Mouse (Mus musculus): ENCODE results near the gene Btnl4. TPM values are rescaled to one million over a fixed set of nuclear protein-coding genes. Genes with fewer than 3 reads are reported as not detected.
A peak's percentile ranks its signal among the peaks of the same experiment; 100 is the strongest.

The Btnl4 gene
- total RNA-seq, 2 experiments from 2014 or later, result not detected

- ATAC-seq (replicated peaks; ENCODE audit: poor library complexity), result no peak
These were observed 38.5 kb downstream of the Btnl4 start for GRCm38 (mm10) chr17:34438588-34438987.

- peak; percentile 49 for ATAC-seq (replicated peaks; ENCODE audit: poor library complexity)
These were observed 39.5 kb downstream of the Btnl4 start for GRCm38 (mm10) chr17:34437606-34438005.

- peak; percentile 77 for ATAC-seq (replicated peaks; ENCODE audit: poor library complexity)
These were observed 40.0 kb downstream of the Btnl4 start for GRCm38 (mm10) chr17:34437120-34437519.

- ATAC-seq (replicated peaks; ENCODE audit: poor library complexity), result no peak
These were observed 49.5 kb downstream of the Btnl4 start for GRCm38 (mm10) chr17:34427597-34427996.

GRCm38 (mm10) chr17:34420014-34420413 lies 57.1 kb downstream of the Btnl4 start:
- peak; percentile 80 for ATAC-seq (replicated peaks; ENCODE audit: poor library complexity)

Other genes with a start within 250 kb of the Btnl4 start
- 6.6 and 13.1 TPM in 2 replicates for gene H2-Ob, start 238.4 kb downstream of the Btnl4 start, total RNA-seq (2015)
- gene H2-Ob, start 238.4 kb downstream of the Btnl4 start, total RNA-seq (2017), result 3.7 and 8.6 TPM in 2 replicates
- gene H2-Ab1, start 219.6 kb downstream of the Btnl4 start, total RNA-seq (2015), result 50.0 and 61.3 TPM in 2 replicates
- 45.2 and 81.5 TPM in 2 replicates for gene H2-Ab1, start 219.6 kb downstream of the Btnl4 start, total RNA-seq (2017)
- 30.1 and 37.9 TPM in 2 replicates for gene H2-Aa, start 189.5 kb downstream of the Btnl4 start, total RNA-seq (2015)
- 10.3 and 24.6 TPM in 2 replicates for gene H2-Aa, start 189.5 kb downstream of the Btnl4 start, total RNA-seq (2017)
- gene H2-Eb1, start 171.5 kb downstream of the Btnl4 start, total RNA-seq (2015), result 5.0 and 5.6 TPM in 2 replicates
- 11.2 and 17.2 TPM in 2 replicates for gene H2-Eb1, start 171.5 kb downstream of the Btnl4 start, total RNA-seq (2017)
- gene H2-Eb2, start 151.7 kb downstream of the Btnl4 start, total RNA-seq (2015), result 0.02 TPM in 1 of 2 replicates, not detected in the other
- not detected in 2 replicates for gene H2-Eb2, start 151.7 kb downstream of the Btnl4 start, total RNA-seq (2017)
- gene Btnl2, start 122.5 kb downstream of the Btnl4 start, total RNA-seq (2015), result not detected in 2 replicates
- gene Btnl2, start 122.5 kb downstream of the Btnl4 start, total RNA-seq (2017), result not detected in 2 replicates
- not detected in 2 replicates for gene Btnl1, start 100.2 kb downstream of the Btnl4 start, total RNA-seq (2015)
- gene Btnl1, start 100.2 kb downstream of the Btnl4 start, total RNA-seq (2017), result not detected in 2 replicates
- 1.7 and 4.5 TPM in 2 replicates for gene BC051142, start 78.5 kb downstream of the Btnl4 start, total RNA-seq (2015)
- gene BC051142, start 78.5 kb downstream of the Btnl4 start, total RNA-seq (2017), result 1.0 and 2.4 TPM in 2 replicates
- not detected in 2 replicates for gene Btnl6, start 40.0 kb upstream of the Btnl4 start, total RNA-seq (2015)
- gene Btnl6, start 40.0 kb upstream of the Btnl4 start, total RNA-seq (2017), result not detected in 2 replicates
- gene Notch4, start 87.0 kb upstream of the Btnl4 start, total RNA-seq (2015), result 0.17 and 0.39 TPM in 2 replicates
- gene Notch4, start 87.0 kb upstream of the Btnl4 start, total RNA-seq (2017), result under 0.01 and 0.14 TPM in 2 replicates
- 63.4 and 69.0 TPM in 2 replicates for gene Gpsm3, start 112.5 kb upstream of the Btnl4 start, total RNA-seq (2015)
- gene Gpsm3, start 112.5 kb upstream of the Btnl4 start, total RNA-seq (2017), result 14.5 and 20.2 TPM in 2 replicates
- 17.0 and 20.6 TPM in 2 replicates for gene Pbx2, start 113.9 kb upstream of the Btnl4 start, total RNA-seq (2015)
- 24.9 and 26.7 TPM in 2 replicates for gene Pbx2, start 113.9 kb upstream of the Btnl4 start, total RNA-seq (2017)
- gene Ager, start 120.5 kb upstream of the Btnl4 start, total RNA-seq (2015), result 1.5 and 2.6 TPM in 2 replicates
- gene Ager, start 120.5 kb upstream of the Btnl4 start, total RNA-seq (2017), result 0.24 and 3.0 TPM in 2 replicates
- 50.6 and 51.6 TPM in 2 replicates for gene Rnf5, start 126.4 kb upstream of the Btnl4 start, total RNA-seq (2015)
- gene Rnf5, start 126.4 kb upstream of the Btnl4 start, total RNA-seq (2017), result 17.7 and 18.5 TPM in 2 replicates
- 25.7 and 33.6 TPM in 2 replicates for gene Agpat1, start 126.9 kb upstream of the Btnl4 start, total RNA-seq (2015)
- gene Agpat1, start 126.9 kb upstream of the Btnl4 start, total RNA-seq (2017), result 20.2 and 24.9 TPM in 2 replicates
- gene Egfl8, start 138.7 kb upstream of the Btnl4 start, total RNA-seq (2015), result 0.47 and 1.1 TPM in 2 replicates
- 0.92 and 2.2 TPM in 2 replicates for gene Egfl8, start 138.7 kb upstream of the Btnl4 start, total RNA-seq (2017)
- gene Ppt2, start 151.2 kb upstream of the Btnl4 start, total RNA-seq (2015), result 26.5 and 33.5 TPM in 2 replicates
- gene Ppt2, start 151.2 kb upstream of the Btnl4 start, total RNA-seq (2017), result 15.3 and 19.7 TPM in 2 replicates
- 0.17 and 0.34 TPM in 2 replicates for gene Prrt1, start 152.2 kb upstream of the Btnl4 start, total RNA-seq (2015)
- not detected in 2 replicates for gene Prrt1, start 152.2 kb upstream of the Btnl4 start, total RNA-seq (2017)
- gene Fkbpl, start 167.4 kb upstream of the Btnl4 start, total RNA-seq (2015), result 3.8 and 4.1 TPM in 2 replicates
- gene Fkbpl, start 167.4 kb upstream of the Btnl4 start, total RNA-seq (2017), result 17.7 and 40.0 TPM in 2 replicates
- gene Atf6b, start 169.8 kb upstream of the Btnl4 start, total RNA-seq (2015), result 25.5 and 27.8 TPM in 2 replicates
- gene Atf6b, start 169.8 kb upstream of the Btnl4 start, total RNA-seq (2017), result 24.3 and 30.2 TPM in 2 replicates
- gene Tnxb, start 193.2 kb upstream of the Btnl4 start, total RNA-seq (2015), result not detected in 2 replicates
- not detected in 2 replicates for gene Tnxb, start 193.2 kb upstream of the Btnl4 start, total RNA-seq (2017)

Data from megakaryocyte progenitor cell, adult 5-6 weeks (primary cell).